Mouse (Mus musculus): ENCODE measurements around the gene Rapgefl1.

The Rapgefl1 gene

DNA sequence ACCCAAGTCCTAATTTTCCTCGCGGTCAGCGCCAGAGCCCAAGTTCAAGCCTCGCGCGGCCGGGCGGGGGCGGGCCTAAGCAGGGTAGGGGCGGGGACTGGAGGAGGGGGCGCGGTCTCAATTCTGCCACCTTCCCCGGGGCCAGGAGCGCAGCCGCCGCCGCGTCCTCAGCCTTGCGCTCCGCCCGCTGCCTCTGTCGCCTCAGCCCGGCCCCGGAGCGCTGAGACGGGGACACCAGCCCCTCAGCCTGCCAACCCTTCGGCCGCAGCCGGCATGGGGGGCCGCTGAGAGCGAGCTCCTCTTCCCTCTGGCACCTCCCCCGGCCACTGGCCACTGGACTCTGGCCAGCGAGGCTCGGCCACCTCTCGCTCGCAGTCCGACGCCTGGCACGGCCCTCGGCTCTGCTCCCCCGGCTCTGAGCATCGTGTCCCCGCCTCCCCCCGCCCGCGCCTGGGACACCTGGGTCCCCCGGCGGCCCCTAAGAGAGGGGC, at the start of gene Rapgefl1:
Gene Rapgefl1, plus strand, starts transcription at position 135 of the 491 bp plus-strand sequence.
- peak; percentile 66 to 84 for DNase-seq

- no peak for DNase-seq
Measured at GRCm38 (mm10) chr11:98787229-98787628, 49.4 kb upstream of the Rapgefl1 start.

GRCm38 (mm10) chr11:98787691-98788090, 48.9 kb upstream of the Rapgefl1 start:
- DNase-seq, result no peak

GRCm38 (mm10) chr11:98788139-98788538, 48.4 kb upstream of the Rapgefl1 start:
- DNase-seq, result no peak

GRCm38 (mm10) chr11:98788550-98789218, 47.9 kb upstream of the Rapgefl1 start:
- DNase-seq, result peak; percentile 93 to 94

DNA sequence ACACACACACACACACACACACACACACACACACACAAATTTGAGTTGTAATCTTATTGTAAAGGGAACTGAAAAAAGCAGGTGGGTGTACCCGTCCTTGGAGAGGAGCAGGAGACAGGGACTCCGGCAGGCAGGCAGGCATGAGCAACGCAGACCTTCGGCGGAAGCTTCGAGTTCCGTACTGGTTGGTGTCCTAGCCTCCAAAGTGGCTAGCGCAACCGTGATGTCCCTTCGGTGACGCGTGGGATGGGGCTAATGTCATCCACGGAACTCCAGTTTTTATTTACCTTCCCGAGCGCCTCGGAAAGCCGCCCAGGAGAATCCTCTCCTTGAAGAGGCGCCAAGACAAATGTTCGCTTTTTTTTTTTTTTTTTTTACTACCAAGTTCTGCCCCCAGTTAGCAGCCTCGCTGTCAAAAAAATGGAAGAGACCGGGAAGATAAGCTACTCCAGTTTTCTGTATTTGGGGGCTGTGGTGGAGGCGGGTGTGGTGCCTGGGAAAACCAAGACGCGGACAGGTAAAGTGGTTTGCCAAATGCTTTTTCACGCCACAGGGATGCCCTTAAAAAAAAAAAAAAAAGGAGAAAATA, 47.3 kb upstream of the Rapgefl1 start:
- DNase-seq, result peak in 1 of 2 experiments; percentile 40

DNA sequence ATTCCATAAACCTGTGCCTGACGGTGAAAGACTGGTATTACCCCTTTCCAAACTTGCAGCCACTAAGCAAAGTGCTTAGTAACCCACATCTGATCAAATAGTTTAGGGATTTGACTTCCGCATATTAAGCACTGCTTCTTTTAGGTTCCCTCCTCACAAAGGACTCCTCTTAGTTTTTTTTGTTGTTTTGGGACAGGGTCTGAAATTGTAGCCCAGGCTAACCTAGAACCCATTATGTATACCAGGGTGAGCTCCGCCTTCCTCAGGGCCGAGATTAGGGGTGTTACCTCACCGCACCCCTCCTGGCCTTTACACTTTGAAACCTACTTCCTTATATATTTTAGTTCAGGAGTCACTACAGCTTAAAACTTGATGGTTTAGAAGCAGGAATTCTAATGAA, 46.8 kb upstream of the Rapgefl1 start:
- DNase-seq, result no peak

DNA sequence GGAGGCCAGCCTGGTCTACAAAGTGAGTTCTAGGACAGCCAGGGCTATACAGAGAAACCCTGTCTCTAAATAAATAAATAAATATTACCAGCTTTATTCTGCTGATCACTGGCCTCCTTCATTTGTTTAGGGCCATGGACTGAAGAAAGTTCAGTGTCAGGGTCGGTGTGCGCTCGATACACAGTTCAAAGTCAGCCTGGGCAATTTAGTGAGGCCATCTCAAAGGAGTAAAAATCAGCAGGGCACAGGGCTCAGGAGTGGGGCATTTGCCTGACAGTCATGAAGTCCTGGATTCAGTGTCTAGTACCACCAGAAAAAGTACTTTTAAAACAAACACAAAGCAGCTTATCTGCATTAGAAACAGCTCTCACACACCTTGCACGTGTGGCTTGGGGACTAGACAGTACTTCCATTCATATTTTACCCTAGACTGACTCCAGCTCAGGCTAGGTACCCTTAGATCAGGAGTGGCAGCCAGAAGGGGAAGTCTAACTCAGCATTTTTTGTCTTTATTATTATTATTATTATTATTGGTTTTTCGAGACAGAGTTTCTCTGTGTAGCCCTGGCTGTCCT, 45.9 kb upstream of the Rapgefl1 start:
- DNase-seq, result no peak

- DNase-seq, result no peak
Measured at GRCm38 (mm10) chr11:98791448-98791847, 45.1 kb upstream of the Rapgefl1 start.

DNA sequence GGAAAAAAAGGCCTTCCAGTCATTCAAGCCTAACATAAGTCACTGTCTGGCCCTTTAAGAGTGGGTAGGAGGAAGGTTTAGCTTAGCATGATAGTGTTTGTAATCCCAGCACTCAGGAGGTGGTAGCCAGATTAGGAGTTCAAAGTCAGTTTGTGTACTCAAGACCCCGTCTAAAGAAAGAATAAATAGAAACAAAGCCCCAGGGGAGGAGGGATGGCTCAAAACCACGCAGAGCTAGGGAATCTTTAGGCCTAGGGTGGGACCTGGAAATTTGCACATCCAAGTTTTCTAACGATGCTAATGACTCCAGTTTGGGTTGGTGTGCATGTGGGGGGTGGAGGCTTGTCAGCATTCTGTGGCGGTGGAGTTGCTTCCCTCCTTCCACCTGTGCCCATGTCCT, 44.5 kb upstream of the Rapgefl1 start:
- DNase-seq, result no peak

GRCm38 (mm10) chr11:98794469-98795014, 42.0 kb upstream of the Rapgefl1 start:
- DNase-seq, result peak; percentile 76 to 78

DNA sequence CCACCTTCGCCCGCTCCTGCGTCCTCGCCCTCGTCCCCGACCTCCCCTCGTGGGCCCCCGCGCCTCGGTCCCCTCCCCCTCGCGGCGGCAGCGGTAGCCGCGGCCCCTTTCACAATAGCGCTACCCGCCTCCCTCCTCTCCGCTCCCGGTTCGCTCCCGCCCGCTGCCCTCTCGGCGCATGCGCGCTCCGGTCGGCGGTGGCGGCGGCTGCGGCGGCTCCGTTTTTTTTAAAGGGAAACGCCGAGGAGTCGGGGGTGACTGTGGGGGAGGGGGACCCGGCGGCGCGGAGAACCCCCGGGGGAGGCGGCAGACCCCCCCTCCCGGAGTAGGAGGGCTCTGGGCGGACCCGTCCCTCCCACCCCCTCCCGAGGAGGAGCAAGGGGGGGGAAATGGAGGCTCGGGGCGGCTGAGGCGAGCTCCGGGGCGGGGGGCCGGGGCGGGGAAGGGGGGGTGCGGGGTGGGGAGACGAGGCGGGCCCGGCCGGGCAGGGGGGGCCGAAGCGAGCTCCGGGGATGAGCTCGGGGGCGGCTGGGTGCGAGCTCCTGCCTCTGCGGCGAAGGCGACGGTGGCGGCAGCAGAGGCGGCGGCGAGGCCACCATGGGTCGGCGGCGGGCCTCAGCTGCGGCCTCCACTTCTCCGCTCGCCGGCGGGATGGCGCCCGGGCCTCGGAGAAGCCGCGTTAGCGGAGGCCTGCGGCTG, 41.4 kb upstream of the Rapgefl1 start, which contains the start of gene Msl1:
Gene Msl1, plus strand, starts transcription at position 502 of the 699 bp plus-strand sequence.
- DNase-seq, result peak; percentile 83 to 88

DNA sequence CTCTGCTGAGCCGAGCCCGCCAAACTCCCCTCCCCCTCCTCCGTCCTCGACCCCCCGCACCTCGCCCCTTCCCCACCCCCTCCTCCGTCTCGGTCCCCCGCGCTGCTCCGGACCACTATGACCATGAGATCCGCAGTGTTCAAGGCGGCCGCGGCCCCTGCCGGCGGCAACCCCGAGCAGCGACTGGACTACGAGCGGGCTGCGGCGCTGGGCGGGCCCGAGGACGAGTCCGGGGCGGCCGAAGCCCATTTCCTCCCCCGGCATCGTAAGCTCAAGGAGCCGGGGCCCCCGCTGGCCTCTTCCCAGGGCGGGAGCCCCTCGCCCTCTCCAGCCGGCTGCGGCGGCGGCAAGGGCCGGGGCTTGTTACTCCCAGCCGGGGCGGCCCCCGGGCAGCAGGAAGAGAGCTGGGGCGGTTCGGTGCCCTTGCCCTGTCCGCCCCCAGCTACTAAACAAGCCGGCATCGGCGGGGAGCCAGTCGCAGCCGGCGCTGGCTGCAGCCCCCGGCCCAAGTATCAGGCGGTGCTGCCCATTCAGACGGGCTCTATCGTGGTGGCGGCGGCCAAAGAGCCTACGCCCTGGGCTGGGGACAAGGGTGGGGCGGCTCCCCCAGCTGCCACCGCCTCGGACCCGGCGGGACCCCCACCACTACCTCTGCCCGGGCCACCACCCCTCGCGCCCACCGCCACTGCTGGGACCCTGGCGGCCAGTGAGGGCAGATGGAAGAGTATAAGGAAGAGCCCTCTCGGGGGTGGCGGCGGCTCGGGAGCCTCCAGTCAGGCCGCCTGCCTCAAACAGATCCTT, 40.7 kb upstream of the Rapgefl1 start:
- peak; percentile 38 to 48 for DNase-seq

DNA sequence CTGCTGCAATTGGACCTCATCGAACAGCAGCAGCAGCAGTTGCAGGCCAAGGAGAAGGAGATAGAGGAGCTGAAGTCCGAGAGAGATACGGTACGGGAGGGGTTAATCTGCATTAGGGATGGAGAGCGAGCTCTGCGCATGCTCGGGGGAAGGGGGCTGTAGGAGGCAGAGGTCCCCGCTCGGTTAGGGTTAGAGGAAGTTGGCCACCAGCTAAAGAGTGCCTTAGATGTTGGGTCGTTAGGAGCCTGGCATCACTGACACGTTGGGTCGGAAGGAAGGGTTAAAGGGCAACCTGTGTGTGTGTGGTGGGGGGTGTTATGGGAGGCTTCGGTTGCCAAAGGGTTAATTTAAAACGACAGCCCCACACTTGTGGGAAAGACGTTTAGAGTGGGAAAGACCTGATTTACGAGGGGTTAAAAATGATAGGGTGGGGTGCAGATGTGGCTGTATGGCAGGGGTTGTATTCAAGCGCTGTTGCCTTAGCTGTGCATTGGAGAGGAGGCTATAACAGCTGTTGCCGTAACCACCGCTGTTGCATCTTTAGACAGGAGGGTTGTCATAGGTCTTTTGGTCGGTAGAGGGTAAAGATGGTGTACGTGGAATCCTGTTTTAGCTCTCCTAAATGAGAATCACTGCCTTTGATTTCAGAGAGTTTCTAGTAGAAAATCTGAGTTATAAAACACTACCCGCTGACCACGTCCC, 39.9 kb upstream of the Rapgefl1 start:
- DNase-seq, result peak; percentile 45 to 52

DNA sequence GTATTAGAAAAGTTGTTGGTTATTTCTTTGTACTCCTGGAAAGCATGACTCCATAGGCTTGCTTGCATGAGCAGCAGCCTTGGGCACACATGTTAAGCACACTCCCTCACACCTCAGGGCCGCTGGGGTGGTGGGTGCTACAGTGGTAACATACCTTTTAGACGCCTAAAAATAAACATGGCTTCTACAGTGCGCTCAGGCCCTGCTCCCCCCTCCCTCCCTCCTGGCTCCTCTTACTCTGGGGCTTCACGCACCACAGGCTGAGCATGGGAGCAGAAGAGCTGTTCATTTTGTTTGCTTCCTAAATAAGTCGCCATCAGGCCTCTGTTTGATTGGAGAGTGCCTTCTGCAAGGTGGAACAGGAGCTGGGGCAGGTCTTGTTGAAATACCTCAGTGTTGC, 39.3 kb upstream of the Rapgefl1 start:
- DNase-seq, result no peak

DNA sequence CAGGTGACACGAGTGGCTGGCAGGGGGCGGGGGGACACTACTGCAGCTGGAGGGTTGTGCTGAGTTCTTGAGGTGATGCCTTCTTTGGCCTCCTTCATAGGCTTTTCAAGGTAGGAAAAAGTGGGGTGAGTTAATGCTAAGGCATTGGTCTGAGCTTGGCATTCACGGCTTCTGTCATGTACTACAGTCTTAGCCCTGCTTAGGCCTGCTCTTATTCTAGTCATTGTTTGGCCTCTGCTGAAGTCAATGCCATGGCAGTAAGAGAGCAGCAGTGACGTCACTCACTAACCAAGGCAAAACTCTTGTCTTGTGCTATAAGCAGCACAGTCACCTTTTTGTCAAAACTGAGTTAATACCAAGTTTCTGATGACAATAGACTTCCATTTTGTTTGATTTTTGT, 38.7 kb upstream of the Rapgefl1 start:
- no peak for DNase-seq

DNA sequence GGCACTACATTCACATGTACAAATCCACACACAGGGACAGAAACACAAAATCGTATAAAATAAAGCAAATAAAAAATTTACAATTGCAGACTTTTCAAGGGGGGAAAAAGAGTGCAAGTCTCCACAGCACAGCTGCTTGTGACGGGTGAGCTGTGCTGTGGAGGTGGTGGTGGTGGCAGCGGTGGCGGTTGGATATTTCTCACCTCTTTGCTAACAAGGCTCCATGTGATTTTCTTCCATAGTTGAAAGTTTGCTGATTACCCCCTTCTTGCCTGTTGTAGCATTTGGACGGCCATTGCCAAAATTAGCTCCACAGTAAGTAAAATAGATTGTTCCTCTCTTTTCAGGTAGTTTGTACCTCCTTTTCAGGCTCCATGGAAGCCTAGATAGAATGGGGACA, 32.0 kb upstream of the Rapgefl1 start, which contains the start of gene Casc3:
Gene Casc3, plus strand, starts transcription at position 301 of the 400 bp plus-strand sequence.
- no peak for DNase-seq

DNA sequence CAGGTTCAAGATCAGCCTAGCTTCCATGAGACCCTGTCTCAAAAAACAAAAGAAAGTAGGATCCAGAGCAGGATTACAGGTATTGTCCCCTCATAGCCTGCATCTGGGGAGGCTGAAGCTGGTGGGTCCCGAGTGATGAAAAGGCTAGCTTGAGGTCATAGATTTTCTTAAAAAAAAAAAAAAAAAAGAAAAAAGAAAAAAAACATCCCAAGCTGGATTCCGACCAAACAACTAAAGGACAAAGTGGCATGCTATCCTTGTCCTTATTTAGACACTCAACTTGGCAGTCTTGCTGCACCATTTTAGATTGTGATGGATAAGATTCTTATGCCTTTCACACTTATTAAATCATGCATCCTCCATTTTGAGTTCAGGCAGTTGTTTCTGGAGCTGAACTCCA, 28.2 kb upstream of the Rapgefl1 start:
- no peak for DNase-seq

DNA sequence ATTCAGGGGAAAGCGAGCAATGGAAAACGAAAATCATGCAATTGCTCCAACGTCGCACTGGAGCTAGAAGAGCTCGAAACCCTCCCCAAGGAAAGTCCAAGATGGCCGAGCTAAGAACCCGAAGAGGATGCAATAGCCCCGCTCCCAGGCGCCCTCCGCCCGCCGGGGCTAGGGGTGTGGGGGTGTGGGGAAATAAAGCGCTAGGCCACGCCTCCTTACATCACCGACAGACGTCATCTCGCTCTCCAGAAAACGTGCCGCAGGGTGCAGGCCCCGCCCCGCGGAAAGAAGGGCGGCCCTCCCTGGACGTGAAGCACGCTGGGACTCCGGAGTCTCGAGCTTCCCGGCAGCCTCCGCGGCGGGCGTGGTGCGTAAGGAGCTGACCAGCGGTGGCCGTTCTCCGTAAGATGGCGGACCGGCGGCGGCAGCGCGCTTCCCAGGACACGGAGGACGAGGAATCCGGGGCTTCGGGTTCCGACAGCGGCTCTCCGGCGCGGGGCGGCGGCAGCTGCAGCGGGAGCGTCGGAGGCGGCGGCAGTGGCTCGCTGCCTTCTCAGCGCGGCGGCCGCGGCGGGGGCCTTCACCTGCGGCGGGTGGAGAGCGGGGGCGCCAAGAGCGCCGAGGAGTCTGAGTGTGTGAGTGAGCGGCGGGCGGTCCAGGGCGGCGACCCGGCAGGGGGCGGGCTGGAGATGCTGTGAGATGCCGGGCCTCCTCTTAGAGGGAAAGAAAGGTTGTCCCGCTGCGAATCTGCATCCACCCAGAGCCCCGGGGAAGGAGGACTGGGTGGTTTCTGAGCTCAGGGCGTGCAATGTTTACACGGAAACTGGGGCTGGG, 26.9 kb upstream of the Rapgefl1 start:
- DNase-seq, result peak; percentile 99

DNA sequence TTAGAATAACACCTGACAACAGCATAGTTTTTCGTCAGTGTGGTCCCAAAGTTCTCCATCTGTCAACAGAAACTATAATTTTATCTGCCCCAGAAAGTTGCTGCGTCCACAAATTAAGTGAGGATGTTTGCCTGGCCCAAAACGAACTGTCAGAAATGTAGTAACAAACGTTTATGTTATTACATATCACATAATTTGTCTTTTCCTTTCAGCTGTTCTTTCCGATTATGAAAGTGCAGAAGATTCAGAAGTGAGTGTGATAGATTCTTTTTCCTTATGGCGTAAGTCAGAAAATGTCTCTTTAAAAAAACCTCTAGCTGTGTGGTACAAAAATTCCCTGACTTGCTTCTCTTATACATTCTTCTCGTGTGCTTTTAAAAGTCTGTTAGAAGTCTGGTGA, 25.9 kb upstream of the Rapgefl1 start:
- DNase-seq, result no peak
